Mouse (Mus musculus): Measurements from ENCODE around the gene Ptprg. TPM values are rescaled to one million over a fixed set of nuclear protein-coding genes. Genes with fewer than 3 reads are reported as not detected.
"Not testable (repeated sequence)": the region's sequence is repeated elsewhere in the genome, so short reads cannot be mapped to it uniquely, and the experiment has no call there.

Ptprg gene
- total RNA-seq, 2 experiments from 2014 or later = 96.1 to 105 TPM

DNA sequence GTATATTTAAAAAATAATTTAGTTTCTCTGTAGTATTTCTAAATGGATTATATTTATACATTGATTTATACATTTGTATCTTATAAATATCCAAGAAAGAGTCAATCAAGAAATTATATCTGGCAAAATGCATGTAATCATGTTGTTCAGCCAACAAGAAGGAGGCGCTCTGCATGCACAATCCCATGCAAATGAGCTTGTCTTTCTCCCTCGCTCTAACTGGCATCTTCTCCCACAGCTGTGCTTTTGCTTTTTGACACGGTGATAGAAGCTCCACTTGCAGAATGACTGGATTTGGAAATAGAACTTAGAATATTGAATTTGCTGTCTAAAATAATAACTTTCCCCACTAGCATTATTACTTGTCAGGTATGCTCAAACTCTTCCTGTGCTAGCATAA lies 240.5 kb downstream of the Ptprg start:
- peak in 1 of 2 experiments; percentile 14 for DNase-seq (ENCODE audit: low spot score in 2 of 2)
- intact Hi-C loops (cut with DNase I) = no loop called here

DNA sequence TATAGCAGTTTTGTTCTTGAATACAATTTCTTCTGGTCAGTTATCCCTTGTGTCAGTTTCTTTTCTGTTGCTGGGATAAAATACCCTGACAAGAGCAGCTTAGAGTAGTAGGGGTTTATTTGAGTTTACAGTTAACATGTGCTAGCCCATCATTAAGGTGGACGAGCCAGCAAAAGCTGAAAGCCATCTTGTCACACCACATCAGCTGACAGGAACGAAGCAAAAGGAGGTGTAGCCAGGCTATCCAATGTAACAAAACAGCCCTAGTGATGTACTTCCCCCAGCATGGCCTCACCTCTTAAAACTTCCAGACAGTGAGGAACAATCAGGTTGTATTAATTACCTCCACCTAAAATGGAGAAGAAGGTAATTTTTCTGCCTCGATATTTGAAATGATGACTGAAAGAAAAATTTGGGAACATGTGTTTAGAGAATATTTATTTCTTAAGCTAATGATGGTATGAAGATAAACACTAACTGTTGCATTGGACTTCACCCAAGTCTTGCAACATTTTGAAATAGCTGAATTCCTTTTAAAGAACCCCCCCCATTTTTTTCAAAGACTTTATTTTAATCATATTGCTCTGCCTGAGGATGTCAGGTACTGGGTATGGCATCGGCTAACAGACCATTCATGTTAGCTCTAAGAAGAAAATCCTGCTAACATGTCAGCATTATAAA lies 249.2 kb downstream of the Ptprg start:
- intact Hi-C loops (cut with DNase I) = no loop called here
- DNase-seq (ENCODE audit: low spot score in 2 of 2) = no peak

DNA sequence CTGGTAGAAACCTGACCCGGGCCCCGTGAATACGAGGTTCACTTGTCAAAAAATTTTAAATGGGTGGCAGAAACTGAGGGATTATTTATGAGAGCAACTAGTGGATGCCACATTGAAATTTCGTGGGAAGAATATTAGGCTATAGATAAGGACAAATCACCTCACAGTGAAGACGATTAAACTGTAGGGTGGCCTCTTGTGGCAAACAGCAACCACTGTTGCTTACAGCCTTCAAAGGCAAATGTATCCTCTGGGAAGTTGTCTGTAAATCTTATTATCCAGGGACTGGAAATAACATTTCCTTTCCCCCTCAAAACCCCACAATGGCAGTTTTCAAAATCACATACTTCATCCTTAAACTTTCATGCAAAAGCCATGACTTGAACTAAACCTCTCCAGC lies 253.3 kb downstream of the Ptprg start:
- DNase-seq (ENCODE audit: low spot score in 2 of 2) = no peak
- intact Hi-C loops (cut with DNase I) = no loop called here

DNA sequence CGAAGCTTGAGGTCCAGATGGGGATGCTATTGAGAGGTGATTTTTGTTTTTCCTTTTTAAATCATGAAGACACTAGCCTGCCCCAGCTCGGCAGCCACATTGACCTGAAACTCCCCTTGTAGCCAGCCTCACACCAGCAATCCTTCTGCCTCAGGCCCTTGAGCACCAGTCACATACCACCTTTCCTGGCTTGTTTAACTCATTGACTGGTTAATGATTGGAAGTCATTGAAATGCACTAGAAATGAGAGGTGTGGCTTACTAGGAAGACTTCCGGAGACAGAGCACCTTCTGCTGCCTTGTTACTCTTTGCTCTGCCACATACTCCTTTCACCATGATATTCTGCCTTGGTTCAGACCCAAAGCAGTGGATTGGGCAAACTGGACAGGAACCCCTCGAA lies 254.1 kb downstream of the Ptprg start:
- DNase-seq (ENCODE audit: low spot score in 2 of 2) = no peak
- intact Hi-C loops (cut with DNase I) = no loop called here

DNA sequence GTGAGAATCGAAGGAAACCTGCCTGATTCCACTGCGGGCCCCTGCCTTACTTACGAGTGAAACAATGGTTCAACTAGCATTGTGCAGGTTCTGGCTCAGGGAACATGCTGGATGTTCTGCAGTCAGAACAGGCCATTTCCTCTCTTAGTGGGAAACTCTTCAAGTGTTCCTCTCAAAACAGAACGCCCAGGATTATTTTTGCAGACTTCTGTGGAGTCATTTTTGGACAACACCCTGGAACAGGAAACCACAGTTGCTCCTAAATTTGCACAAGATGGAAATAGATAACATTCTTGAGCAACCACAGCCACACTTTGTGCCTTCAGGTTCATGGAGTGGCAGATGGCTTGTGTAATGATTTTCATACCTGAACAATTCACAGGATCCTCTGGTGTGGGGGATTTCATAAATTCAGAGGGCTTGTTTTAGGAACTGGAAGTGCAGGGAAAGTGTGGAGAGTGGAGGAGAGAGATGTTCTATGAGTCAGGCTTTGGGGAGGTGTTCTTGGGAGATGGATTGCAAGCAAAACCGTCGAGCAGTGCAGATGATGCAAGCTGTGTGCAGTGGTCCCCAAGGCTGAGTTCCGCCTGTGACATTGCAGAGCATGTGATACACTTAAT lies 257.9 kb downstream of the Ptprg start:
- intact Hi-C loops (cut with DNase I) = loop anchor here (1.0 to 10.0 kb wide), 6 partner anchors 26 to 324 kb away; no protein-coding TSS in a partner anchor
- DNase-seq (ENCODE audit: low spot score in 2 of 2) = peak; percentile 37 to 92

DNA sequence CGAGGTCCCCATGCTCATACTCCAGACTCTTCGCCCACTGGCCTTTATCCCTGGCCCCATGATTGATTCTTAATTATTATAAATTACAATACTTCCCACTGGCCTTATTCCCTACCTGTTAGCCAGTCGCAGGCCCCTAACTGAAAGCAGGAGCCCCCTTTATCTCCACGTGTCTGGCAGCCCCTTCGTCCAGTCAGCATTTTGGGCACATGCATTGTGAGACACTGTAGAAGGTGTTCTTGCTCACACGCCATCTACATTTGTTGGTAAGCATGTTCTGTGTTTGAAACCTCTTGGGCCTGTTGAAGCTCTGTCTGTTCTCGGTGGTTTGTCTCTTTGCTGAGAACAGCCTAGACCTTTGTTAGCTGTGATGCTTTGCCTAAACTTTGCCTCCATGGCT lies 259.0 kb downstream of the Ptprg start:
- intact Hi-C loops (cut with DNase I) = loop anchor here (5.0 to 10.0 kb wide), 2 partner anchors 170 to 323 kb away; no protein-coding TSS in a partner anchor
- DNase-seq (ENCODE audit: low spot score in 2 of 2) = no peak

DNA sequence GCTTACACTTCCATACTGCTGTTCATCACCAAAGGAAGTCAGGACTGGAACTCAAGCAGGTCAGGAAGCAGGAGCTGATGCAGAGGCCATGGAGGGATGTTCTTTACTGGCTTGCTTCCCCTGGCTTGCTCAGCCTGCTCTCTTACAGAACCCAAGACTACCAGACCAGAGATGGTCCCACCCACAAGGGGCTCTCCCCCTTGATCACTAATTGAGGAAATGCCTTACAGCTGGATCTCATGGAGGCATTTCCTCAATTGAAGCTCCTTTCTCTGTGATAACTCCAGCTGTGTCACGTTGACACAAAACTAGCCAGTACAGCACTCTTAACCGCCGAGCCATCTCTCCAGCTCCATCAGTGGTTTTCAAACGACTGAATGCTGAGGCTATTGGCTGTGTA lies 261.5 kb downstream of the Ptprg start:
- intact Hi-C loops (cut with DNase I) = loop anchor here (5.0 to 10.0 kb wide), 2 partner anchors 173 to 320 kb away; no protein-coding TSS in a partner anchor
- not testable (repeated sequence) for DNase-seq (ENCODE audit: low spot score in 2 of 2)

DNA sequence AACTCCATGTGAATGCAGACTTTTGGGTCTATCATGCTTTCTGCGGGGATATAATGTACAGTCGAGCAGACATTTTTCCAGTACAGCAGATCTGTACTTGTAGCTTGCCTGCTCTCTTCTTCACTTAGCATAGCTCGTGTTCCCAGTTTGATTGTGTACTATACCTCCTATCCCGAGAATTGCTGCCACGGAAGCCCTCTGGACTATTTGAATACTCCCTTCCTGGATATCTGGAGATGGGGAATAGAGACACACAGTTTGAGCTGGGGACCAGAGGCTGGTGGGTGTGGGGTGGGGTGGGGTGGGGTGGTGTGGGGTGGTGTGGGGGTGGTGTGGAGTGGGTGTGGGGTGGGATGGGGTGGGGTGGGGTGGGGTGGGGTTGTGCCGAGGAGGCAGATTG lies 263.9 kb downstream of the Ptprg start:
- intact Hi-C loops (cut with DNase I) = loop anchor here (10.0 kb wide), 1 partner anchor 318 kb away; no protein-coding TSS in a partner anchor
- DNase-seq (ENCODE audit: low spot score in 2 of 2) = no peak

DNA sequence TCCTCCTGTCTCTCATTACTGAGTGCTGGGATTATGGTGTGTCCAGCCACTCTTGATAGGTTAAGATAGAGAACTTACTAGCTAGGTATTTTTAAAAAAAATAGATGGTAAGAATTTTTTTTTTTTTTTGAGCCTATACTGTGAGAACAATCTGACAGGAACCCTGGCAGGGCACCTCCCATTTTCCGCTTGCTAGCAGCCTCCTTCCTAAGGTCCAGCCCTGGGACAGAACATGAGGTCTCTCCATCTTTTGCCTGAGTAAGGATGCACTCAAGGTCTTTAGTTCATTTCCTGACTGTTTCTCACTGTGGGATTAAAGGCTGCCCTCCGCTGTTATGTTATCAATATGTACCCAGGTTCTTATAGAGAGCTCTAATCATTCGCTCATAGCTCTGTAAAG lies 264.7 kb downstream of the Ptprg start:
- no peak for DNase-seq (ENCODE audit: low spot score in 2 of 2)
- intact Hi-C loops (cut with DNase I) = loop anchor here (10.0 kb wide), 1 partner anchor 317 kb away; no protein-coding TSS in a partner anchor

DNA sequence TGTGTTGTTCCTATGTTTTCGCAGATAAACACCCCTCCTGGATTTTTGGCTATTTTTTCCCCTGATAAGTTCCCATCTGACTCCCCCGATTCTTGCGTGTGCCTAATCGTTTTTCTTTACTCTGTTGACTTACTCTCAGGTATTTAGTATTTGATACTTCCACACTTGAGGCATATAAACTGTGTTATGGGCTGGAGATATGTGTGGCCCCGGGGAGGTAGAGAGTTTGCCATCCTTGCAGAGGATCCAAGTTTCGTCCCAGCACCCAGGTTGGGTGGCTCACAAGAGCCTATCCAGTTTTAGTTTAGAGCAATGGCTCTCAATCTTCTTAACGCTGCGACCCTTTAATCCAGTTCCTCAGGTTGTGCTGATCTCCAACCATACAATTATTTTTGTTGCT lies 265.4 kb downstream of the Ptprg start:
- no peak for DNase-seq (ENCODE audit: low spot score in 2 of 2)
- intact Hi-C loops (cut with DNase I) = loop anchor here (10.0 kb wide), 1 partner anchor 316 kb away; no protein-coding TSS in a partner anchor

DNA sequence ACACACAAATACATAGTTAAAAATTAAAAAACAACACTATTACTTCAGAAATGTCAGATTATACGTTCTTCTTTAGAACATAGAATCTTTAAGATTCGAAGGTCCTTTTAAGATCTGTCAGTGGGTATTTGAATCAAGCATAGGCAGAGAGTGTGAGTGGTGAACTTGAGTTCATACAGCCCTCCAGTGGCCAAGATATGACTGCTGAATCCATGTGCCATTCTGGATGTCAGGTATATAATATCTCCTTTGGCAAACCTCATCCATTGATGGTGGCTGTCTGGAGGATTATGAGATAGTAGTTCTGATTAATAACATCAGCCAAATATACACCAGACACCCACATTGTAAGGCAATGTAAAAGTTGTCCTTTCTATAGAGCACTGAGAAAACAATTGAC lies 266.0 kb downstream of the Ptprg start:
- intact Hi-C loops (cut with DNase I) = loop anchor here (10.0 kb wide), 1 partner anchor 315 kb away; no protein-coding TSS in a partner anchor
- no peak for DNase-seq (ENCODE audit: low spot score in 2 of 2)

DNA sequence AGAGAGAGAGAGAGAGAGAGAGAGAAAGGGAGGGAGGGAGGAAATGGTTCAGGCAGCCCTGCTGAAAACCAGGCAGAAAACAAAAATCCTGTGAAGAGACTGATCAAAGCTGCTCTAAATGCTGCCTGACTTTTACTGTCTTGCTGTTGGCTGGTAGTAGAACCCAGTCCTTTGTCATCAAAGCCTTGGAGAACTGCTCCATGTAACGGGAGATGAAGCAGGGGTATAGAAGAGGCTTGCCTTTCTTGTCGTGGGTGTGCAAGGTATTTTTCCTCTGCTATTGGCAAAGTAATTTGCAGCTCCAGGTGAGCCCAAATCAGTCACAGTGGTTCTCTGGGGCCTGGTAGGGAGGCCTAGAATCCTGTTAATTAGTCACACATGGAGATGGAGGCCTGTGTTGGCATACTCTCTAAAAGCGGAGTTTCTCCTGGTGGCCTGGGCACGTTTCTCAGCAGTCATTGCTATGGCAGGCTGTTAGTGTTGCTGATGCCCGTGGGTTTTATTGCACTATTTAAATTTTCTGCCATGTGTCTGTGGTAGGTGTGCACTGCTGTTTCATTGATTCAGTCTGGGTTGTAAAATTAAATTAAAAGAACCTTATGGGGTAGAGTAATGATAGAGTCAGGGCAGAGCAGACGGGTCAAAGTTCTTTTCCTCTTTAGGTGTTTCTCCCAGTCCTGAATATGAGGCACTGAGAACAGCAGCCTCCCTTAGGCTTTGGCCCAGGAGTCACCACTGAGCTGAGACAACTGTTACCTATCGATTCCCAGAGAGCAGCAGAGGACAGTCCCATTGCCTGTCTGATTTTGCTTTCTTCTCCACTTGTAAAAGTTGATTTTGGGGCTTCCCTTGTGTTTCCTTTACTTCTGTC lies 269.7 kb downstream of the Ptprg start:
- DNase-seq (ENCODE audit: low spot score in 2 of 2) = no peak
- intact Hi-C loops (cut with DNase I) = no loop called here

DNA sequence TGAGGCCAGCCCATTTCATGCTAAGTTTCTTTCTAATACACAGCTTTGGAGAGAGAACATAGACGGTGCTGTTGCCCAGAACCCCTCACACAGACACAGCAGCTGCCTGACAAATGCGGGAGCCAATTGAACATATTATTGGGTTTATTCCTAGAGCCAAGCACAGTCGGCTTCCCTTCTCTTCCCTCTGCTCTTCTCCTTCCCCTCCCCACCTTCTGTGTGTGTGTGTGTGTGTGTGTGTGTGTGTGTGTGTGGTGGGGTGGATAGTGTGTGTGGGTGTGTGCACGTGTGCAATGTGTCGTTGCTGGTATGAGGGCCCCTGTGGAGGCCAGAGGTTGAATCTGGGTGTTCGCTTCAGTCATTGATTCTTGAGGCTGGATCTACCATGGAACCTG lies 270.4 kb downstream of the Ptprg start:
- no peak for DNase-seq (ENCODE audit: low spot score in 2 of 2)
- intact Hi-C loops (cut with DNase I) = no loop called here

DNA sequence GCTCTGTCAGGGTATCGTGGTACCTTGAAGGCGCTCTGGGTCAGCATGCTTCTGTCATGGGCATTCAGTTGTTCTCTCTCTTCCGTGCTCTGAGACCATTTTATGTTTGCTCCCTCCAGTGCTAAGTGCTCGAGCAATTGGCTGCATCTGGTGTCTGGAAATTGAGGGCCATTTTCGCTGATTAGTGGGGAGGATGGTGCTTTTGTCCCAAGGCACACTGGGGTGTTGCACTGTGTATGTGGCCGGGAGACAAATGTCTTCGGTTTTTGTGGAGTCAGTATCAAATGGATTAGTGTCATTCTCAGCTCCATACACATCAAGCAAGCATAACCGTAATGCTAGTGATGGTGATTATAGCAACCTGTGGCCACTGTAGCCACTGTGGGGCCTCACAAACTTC lies 271.6 kb downstream of the Ptprg start:
- intact Hi-C loops (cut with DNase I) = no loop called here
- no peak for DNase-seq (ENCODE audit: low spot score in 2 of 2)

DNA sequence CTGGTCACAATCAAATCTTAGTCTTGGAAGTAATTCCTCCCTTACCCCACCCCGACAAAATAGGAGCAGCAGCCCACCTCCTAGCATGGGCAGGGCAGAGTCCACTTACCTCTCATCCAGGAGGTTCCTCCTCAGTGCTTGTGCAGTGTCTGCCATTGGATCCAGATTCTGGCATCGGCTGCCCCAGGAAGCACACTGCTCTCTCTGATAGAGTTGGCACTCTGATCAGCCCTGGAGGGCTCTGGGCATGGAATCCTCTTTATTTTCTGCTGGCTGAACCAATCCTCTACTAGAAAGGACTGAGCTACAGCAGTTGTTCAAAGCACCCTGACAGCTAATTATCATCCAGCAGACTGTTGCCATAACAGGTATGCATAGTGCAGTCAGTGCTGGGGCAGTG lies 272.2 kb downstream of the Ptprg start:
- intact Hi-C loops (cut with DNase I) = no loop called here
- DNase-seq (ENCODE audit: low spot score in 2 of 2) = no peak

DNA sequence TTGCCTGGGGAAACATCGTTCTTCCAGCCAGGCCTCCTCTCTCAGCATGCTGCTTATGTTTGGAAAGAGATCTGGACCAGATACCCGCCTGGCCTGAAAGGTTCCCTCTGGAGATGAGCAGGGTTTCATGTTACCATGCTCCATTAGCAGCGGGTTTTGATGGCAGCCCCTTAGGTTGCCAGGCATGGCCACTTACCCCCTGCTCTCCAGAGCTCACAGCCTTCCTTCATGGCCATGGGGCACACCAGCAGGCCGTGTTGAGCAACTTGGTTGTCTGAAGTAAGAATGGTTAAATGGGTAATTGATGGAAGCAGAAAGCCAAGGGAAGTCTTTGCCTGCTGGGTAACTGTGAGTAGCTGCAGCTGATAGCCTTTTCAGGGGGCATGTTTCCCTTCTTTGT lies 274.8 kb downstream of the Ptprg start:
- no peak for DNase-seq (ENCODE audit: low spot score in 2 of 2)
- intact Hi-C loops (cut with DNase I) = no loop called here

DNA sequence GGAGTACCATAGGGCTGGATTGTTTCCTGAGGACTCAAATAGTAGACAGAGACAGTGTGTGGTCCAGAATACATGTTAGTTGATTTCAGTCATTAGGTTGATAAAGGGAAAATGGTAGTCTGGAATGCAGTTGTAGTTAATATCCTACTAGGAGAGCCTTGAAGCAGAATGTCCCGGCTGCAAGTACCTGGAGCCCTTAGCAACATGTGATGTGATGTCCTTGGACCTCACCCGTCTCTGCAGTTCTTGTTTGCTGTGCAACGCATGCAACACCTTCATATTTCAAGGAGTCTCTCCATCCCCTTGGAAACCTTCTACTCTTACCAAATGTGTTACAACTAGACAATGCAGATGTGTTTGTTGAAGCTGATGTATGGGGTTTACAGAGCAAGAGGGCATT lies 280.3 kb downstream of the Ptprg start:
- DNase-seq (ENCODE audit: low spot score in 2 of 2) = no peak
- intact Hi-C loops (cut with DNase I) = no loop called here

DNA sequence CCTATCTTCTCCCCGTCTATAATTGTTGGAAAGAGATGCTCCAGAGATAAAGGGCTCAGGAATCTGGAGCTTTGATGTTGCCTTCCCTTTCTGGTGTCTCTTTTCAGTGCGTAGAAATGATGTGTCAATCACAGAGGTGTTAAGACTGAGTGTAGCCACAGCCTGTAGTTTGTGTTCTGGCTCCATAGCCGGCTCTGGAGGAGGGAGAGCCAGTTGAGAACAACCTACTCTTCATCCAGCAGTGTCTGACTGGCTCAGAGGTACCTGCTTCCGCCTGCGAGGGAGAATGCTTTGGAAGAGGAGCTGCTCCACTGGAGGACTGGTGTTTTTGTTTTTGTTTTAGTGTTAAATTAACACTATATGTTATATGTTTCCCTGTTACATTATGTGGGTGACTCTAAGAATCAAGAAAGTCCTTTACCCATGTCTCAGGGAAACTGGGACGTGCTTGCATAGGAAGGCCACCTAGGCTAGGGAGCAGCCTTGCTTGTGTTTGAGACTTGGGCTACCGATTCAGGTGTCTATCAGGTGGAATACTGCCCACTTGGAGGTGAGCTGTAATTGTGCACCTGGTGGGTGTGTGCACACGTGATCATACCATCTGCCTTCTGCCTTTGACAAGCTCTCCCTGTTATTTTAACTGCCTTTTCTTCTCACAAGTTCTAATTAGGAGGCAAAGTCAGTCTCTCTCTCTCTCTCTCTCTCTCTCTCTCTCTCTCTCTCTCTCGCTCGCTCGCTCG lies 282.5 kb downstream of the Ptprg start:
- intact Hi-C loops (cut with DNase I) = loop anchor here (2.0 to 5.0 kb wide), 2 partner anchors 25 to 36 kb away; no protein-coding TSS in a partner anchor
- DNase-seq (ENCODE audit: low spot score in 2 of 2) = peak in 1 of 2 experiments; percentile 60

DNA sequence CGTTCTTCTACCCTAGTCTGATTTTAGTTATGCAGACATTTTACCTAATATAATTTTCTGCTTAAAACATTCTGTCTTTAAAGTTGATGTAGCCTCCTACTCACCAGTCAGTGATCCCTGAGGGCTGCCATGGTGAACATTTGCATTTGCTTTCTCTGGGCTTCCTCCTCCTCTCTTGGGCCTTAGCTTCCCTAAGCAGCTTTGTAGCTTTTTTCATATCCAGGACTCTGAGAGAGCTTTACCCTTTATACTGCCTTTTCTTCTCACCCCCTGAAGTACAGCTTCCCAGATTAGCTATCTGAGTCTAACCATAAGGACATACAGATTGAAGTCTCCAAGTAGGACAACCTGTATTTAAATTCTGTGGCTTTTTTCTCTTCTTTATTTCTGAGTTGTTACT lies 284.4 kb downstream of the Ptprg start:
- intact Hi-C loops (cut with DNase I) = loop anchor here (2.0 to 5.0 kb wide), 2 partner anchors 27 to 35 kb away; no protein-coding TSS in a partner anchor
- DNase-seq (ENCODE audit: low spot score in 2 of 2) = peak in 1 of 2 experiments; percentile 75
